Mouse (Mus musculus): ENCODE results near the gene Leap2. TPM values are rescaled to one million over a fixed set of nuclear protein-coding genes. Genes with fewer than 3 reads are reported as not detected.

The Leap2 gene
- total and polyA plus RNA-seq, 3 experiments = 0.24 TPM; not detected in 2

- no peaks in the 10 kb centered on the region for H3K27me3 ChIP-seq (ENCODE audit: control insufficient read depth in 1 of 2, insufficient read depth in 2 of 2, low read length in 2 of 2)
- no peak overlapping the region for H3K9ac ChIP-seq (ENCODE audit: control insufficient read depth, low read depth, low read length, poor library complexity, severe bottlenecking)
- peaks cover 16 to 53% of the 10 kb centered on the region in 2 experiments for H3K36me3 ChIP-seq (ENCODE audit: control insufficient read depth in 1 of 2, insufficient read depth in 2 of 2, low read length in 2 of 2)
- peaks cover 0 to 3% of the 10 kb centered on the region in 2 experiments; a peak in 3 of 4 replicates for H3K4me1 ChIP-seq (ENCODE audit: control insufficient read depth in 1 of 2, insufficient read depth in 2 of 2, low read length in 2 of 2)
- H3K4me3 ChIP-seq (ENCODE audit: control insufficient read depth in 1 of 2, insufficient read depth in 1 of 2, low read depth in 2 of 2, low read length in 2 of 2) = no peak overlapping the region
- TF ChIP-seq RCOR1 (IDR thresholded peaks at IDR 0.05; ENCODE audit: low read depth, low read length) (no peak), SIN3A (IDR thresholded peaks at IDR 0.05; ENCODE audit: low read length) (no peak), ZKSCAN1 (IDR thresholded peaks at IDR 0.05; ENCODE audit: low read depth, low read length) (no peak), GABPA (IDR thresholded peaks at IDR 0.05; ENCODE audit: low read depth, low read length) (no peak), ZNF384 (IDR thresholded peaks at IDR 0.05; ENCODE audit: low read depth, low read length) (no peak), E2F4 (IDR thresholded peaks at IDR 0.05; ENCODE audit: borderline replicate concordance, low read depth, low read length) (no peak), ZC3H11A (IDR thresholded peaks at IDR 0.05; ENCODE audit: low read depth, low read length) (no peak), MAX (IDR thresholded peaks at IDR 0.05; ENCODE audit: low read length) (no peak), SMC3 (IDR thresholded peaks at IDR 0.05; ENCODE audit: low read depth, low read length) (no peak), POLR2AphosphoS2 (IDR thresholded peaks at IDR 0.05; ENCODE audit: low read length) (no peak), MAZ (IDR thresholded peaks at IDR 0.05; ENCODE audit: low read depth, low read length) (no peak)
- no peaks in the 10 kb centered on the region for H3K9me3 ChIP-seq (replicated peaks; ENCODE audit: insufficient read depth, low read length)
- H3K79me2 ChIP-seq (ENCODE audit: control insufficient read depth, insufficient read depth, low read length, poor library complexity) = no peaks in the 10 kb centered on the region
- no peak for DNase-seq (ENCODE audit: low read depth, low spot score)
- H3K27ac ChIP-seq (ENCODE audit: control insufficient read depth, low read depth, low read length) = no peak overlapping the region
Observed at GRCm38 (mm10) chr11:53393856-53394255, 29.1 kb downstream of the Leap2 start.

GRCm38 (mm10) chr11:53383758-53384428 lies 39.1 kb downstream of the Leap2 start:
- H3K9ac ChIP-seq (ENCODE audit: control insufficient read depth, low read depth, low read length, poor library complexity, severe bottlenecking) = no peak overlapping the region
- no peak for DNase-seq (ENCODE audit: low read depth, low spot score)
- H3K36me3 ChIP-seq (ENCODE audit: control insufficient read depth in 1 of 2, insufficient read depth in 2 of 2, low read length in 2 of 2) = peaks cover 4 to 32% of the 10 kb centered on the region in 2 experiments
- TF ChIP-seq POLR2AphosphoS2 (IDR thresholded peaks at IDR 0.05; ENCODE audit: low read length) (no peak), JUND (IDR thresholded peaks at IDR 0.05; ENCODE audit: low read depth, low read length) (no peak), BHLHE40 (IDR thresholded peaks at IDR 0.05; ENCODE audit: borderline replicate concordance, low read depth, low read length) (no peak)
- H3K9me3 ChIP-seq (replicated peaks; ENCODE audit: insufficient read depth, low read length) = no peaks in the 10 kb centered on the region
- no peaks in the 10 kb centered on the region for H3K27me3 ChIP-seq (ENCODE audit: control insufficient read depth in 1 of 2, insufficient read depth in 2 of 2, low read length in 2 of 2)
- peaks cover 0 to 2% of the 10 kb centered on the region in 2 experiments; a peak in 3 of 4 replicates for H3K4me1 ChIP-seq (ENCODE audit: control insufficient read depth in 1 of 2, insufficient read depth in 2 of 2, low read length in 2 of 2)
- no peaks in the 10 kb centered on the region for H3K79me2 ChIP-seq (ENCODE audit: control insufficient read depth, insufficient read depth, low read length, poor library complexity)
- H3K27ac ChIP-seq (ENCODE audit: control insufficient read depth, low read depth, low read length) = no peak overlapping the region
- no peak overlapping the region for H3K4me3 ChIP-seq (ENCODE audit: control insufficient read depth in 1 of 2, insufficient read depth in 1 of 2, low read depth in 2 of 2, low read length in 2 of 2)

GRCm38 (mm10) chr11:53378918-53379317 lies 44.1 kb downstream of the Leap2 start:
- Histone ChIP-seq H3K36me3 (ENCODE audit: control insufficient read depth in 1 of 2, insufficient read depth in 2 of 2, low read length in 2 of 2) (peaks cover 11 to 34% of the 10 kb centered on the region in 2 experiments), H3K4me3 (ENCODE audit: control insufficient read depth in 1 of 2, insufficient read depth in 1 of 2, low read depth in 2 of 2, low read length in 2 of 2) (no peak overlapping the region), H3K9me3 (replicated peaks; ENCODE audit: insufficient read depth, low read length) (no peaks in the 10 kb centered on the region), H3K9ac (ENCODE audit: control insufficient read depth, low read depth, low read length, poor library complexity, severe bottlenecking) (no peak overlapping the region), H3K27ac (ENCODE audit: control insufficient read depth, low read depth, low read length) (no peak overlapping the region), H3K4me1 (ENCODE audit: control insufficient read depth in 1 of 2, insufficient read depth in 2 of 2, low read length in 2 of 2) (peaks cover 0 to 3% of the 10 kb centered on the region in 2 experiments; a peak in 3 of 4 replicates), H3K27me3 (ENCODE audit: control insufficient read depth in 1 of 2, insufficient read depth in 2 of 2, low read length in 2 of 2) (no peaks in the 10 kb centered on the region), H3K79me2 (ENCODE audit: control insufficient read depth, insufficient read depth, low read length, poor library complexity) (no peaks in the 10 kb centered on the region)
- no peak for DNase-seq (ENCODE audit: low read depth, low spot score)
- TF ChIP-seq MXI1 (IDR thresholded peaks at IDR 0.05; ENCODE audit: low read depth, low read length) (no peak), POLR2AphosphoS5 (IDR thresholded peaks at IDR 0.05; ENCODE audit: borderline replicate concordance, low read depth, low read length) (no peak), ETS1 (IDR thresholded peaks at IDR 0.05; ENCODE audit: low read depth, low read length) (no peak), NRF1 (IDR thresholded peaks at IDR 0.05; ENCODE audit: insufficient read depth, low read depth, low read length, poor library complexity, severe bottlenecking) (no peak), CTCF (IDR thresholded peaks at IDR 0.05 in 2 of 3, conservative IDR thresholded peaks at IDR 0.05 in 1 of 3; ENCODE audit: control insufficient read depth in 1 of 3, insufficient read depth in 1 of 3, low read depth in 2 of 3, low read length in 3 of 3, poor library complexity in 1 of 3, severe bottlenecking in 1 of 3) (no peak), ZKSCAN1 (IDR thresholded peaks at IDR 0.05; ENCODE audit: low read depth, low read length) (no peak), UBTF (IDR thresholded peaks at IDR 0.05; ENCODE audit: borderline replicate concordance, insufficient read depth, low read depth, low read length) (no peak), TBP (IDR thresholded peaks at IDR 0.05; ENCODE audit: low read depth, low read length) (no peak), TAL1 (IDR thresholded peaks at IDR 0.05; ENCODE audit: low read length) (no peak), MYC (IDR thresholded peaks at IDR 0.05; ENCODE audit: low read depth, low read length) (no peak), BHLHE40 (IDR thresholded peaks at IDR 0.05; ENCODE audit: borderline replicate concordance, low read depth, low read length) (no peak), EP300 (IDR thresholded peaks at IDR 0.05; ENCODE audit: low read depth in 1 of 2, low read length in 2 of 2) (no peak), ZMIZ1 (IDR thresholded peaks at IDR 0.05; ENCODE audit: low read depth, low read length) (no peak)
